Mouse (Mus musculus) regulatory T cell (primary cell): ENCODE results near the gene Med21.

Experiments
- in situ Hi-C: fragments of 300-600 bp; cut with MboI, MseI; formaldehyde crosslinking; loops from one replicate; pipeline ENCODE4 v1.15.1; 2025; ENCODE audit warnings: high pct_unique_total_duplicates

The Med21 gene

DNA sequence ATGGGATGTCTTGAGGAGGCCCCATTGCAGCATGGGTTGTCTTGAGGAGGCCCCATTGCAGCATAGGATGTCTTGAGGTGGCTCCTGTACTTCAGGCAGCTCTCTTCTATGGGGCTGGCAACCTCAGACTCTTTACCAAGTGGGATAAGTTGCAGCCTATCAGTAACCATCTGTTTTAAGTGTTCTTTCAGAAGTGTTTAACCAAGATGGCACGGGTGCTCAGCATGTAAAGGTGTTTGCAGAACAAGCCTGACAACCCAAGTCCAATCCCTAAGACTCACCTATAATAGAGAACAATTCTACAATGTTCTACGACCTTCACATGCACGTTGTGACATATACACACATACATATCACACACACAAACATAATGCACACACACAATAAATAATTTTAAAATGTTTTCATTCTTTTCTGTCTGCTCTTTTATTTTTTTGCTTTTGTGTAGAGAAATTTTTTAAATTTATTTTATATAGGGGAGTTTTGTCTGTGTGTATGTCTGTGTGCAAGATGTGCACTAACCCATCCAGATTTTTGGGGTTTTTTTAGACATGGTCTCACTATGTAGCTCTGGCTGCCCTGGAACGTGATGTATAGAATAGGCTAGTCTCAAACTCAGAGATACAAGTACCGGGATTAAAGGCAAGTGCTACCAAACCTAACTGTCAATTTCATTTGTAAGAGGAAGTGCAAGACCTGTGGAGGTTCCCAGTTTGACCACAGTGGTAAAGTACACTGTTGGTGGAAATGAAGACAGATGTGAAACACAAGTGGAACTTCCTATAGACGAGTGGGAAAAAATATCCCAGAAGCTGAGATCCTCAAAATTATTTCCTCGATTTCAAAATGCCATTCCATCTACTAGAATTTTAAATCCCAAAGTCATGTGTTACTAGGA is 2.0 kb upstream of the Med21 start:
- in situ Hi-C loops, result no loop called here

DNA sequence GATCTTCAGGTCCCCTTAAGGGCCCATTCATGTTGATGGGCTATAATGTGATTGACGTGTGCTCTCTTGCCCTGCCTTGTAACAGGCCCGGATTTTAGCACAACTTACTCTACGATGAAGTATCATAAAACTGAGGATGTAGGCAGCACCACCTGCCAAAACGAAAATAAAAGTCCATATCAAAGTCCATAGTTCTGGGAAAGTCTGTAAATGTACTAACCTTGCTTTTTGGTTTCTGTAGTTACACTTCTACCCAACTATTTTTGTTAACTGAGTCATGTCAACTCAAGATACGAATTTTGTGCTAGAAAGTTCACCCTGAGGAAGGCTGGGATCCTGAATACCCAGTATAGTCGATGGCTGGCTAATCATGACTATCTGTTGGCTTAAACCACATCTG is 1.4 kb upstream of the Med21 start:
- in situ Hi-C loops, result no loop called here

DNA sequence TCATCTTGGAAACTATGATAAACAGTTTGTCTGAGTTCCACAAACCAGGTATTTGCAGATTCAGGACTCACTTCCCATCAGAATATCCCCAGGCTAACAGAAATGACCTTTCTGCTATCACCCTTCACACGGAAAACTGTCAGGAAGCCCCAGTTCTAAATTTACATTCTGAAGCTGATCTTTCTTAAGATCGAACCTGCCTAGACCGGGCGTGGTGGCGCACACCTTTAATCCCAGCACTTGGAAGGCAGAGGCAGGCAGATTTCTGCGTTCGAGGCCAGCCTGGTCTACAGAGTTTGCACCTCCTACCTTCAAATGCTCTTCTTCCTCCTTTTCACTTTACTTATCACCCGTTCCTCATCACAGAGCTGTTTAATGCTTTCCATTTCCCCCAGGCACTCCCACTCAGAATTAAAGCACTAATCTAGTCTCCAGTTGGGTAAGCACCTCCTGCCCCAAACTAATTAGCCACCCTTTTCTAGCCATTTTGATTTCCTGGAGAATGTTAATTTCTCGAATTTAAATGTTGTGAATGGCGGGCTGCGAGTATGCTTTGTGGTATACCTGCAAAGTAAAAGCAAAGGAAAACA is 631 bp upstream of the Med21 start:
- in situ Hi-C loops, result no loop called here

DNA sequence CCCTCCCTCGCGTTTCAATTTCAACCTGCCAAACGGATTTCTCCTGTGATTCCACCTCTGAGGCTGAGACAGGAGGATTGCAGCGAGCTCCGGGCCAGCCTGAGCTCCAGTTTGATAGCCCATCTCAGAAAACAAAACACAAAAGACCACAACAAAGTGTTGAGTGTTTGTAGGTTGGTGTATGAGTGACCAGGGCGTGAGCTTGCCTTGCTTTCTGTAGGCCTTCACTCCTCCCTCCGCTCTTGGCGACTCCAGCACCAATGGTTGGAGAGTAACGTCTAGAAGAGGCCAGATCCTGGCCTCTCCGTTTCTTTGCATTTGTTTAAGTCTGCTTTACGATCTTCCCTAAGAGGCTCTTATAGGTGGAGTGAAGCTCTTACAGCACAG is 830 bp downstream of the Med21 start:
- in situ Hi-C loops, result no loop called here

DNA sequence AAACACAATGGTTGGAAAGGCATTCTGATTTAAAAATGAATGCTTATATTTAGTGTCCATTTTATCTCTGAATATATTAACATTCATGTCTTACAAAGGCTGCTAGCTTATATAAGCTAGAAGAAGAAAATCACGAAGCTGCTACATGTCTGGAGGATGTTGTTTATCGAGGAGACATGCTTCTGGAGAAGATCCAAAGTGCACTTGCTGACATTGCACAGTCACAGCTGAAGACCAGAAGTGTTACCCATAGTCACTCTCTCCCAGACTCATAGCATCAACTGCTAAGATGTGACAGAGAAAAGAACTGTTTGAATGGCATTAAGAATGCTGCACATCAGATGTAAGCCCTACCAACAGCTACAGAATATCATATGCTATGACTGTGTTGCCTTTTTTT is 7.7 kb downstream of the Med21 start:
- in situ Hi-C loops, result no loop called here

DNA sequence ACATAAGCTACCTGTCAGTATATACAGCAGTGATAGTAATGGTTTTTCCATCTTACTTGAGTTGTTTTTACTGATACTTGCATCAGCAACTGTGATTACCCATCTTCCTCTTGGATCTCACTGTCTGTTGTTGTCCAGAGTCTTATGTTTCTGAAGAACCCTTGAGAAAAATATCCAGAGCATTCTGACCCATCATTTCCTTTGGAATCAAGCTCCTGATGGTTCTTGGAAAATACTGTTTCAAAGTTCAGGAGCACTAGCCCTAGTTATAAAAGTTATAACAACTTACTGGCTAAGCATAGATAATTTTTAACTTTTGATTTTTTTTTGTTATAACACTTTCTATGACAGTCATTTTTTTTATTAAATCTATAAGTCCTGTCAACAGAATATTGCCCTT is 9.1 kb downstream of the Med21 start:
- in situ Hi-C loops, result no loop called here

DNA sequence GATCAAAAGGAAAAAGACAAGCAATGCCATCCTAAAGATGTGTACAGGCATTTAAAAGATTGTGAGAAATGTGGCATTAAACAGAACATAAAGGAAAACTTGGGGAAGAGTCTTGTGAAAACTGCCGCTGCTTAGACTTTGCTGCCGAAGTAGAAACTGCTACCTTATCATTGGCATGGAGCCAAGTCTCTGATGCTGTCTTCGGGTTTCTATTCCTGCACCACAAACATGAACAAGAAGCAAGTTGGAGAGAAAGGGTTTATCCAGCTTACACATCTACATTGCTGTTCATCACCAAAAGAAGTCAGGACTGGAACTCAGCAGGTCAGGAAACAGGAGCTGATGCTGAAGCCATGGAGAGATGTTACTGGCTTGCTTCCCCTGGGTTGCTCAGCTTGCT is 10.8 kb downstream of the Med21 start:
- in situ Hi-C loops, result no loop called here

DNA sequence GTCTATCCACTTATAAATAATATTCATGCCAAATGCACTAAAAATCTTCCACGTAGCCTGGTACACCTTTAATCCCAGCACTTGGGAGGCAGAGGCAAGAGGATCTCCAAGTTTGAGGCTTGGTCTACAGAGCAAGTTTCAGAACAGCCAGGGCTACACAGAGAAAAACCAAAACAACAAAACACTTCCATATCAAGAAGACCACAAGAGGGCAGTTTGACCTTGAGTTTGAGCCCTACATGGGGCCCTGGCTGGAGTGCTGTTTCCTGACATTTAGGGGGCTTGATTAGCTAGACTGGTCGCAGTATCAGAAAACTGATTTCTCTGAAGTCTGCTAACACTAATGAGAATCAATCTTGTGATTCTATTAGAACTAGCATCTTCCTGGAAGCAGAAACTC is 18.2 kb downstream of the Med21 start:
- in situ Hi-C loops, result no loop called here

DNA sequence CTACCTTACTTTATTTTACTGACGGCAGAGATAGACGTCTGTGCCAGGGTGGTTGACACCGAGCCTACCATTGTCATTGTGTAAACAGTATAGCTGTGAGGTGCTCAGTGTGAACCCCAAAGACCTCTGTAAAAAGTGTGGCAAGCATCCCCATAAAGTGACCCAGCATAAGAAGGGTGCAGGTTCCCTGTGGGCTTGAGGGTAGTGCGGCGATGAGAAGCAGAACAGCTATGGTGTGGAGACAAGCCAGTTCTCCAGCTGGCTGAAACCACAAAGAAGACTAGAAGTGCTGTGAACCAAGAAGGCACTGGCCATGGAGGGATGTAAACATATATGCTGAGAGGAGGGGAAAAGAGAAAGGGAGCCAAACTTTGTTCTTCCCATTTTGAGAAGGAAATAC is 19.3 kb downstream of the Med21 start:
- in situ Hi-C loops, result no loop called here

DNA sequence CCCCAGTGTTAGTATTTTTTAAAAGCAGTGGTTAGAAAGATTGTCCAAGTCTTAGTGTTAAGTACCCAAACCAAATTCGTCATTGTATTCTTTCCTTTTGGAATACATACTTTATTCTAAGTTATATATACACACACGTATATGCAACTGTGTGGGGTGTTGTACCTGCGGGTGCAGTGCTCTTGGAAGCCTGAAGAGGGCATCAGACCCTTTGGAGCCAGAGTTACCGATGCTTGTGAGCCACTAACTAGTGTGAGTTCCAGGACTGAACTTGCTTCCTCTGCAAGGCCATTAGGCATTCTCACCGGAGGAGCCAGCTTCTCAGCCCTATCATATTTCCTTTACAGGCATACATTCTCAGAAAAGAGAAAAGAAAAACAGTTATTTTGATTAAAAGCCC is 20.3 kb downstream of the Med21 start:
- in situ Hi-C loops, result no loop called here

DNA sequence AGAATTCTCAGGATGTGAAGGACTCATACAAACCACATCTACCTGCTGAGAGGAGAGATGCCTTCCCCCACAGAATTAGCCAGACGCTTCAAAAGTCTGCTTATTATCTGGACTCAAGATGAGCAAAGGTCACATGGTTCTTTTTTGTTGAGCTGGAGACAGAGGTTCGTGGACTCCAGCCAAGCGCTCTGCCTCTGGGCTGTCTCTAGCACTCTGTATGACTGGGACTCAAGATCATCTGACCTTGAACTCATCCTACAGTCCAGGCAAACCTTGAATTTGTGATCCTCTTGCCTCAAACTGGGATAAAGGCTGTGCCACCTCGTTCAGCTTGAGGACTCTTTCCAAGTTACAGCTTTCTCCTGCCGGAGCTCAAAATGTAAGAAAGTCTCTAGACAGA is 21.8 kb downstream of the Med21 start:
- in situ Hi-C loops, result no loop called here

DNA sequence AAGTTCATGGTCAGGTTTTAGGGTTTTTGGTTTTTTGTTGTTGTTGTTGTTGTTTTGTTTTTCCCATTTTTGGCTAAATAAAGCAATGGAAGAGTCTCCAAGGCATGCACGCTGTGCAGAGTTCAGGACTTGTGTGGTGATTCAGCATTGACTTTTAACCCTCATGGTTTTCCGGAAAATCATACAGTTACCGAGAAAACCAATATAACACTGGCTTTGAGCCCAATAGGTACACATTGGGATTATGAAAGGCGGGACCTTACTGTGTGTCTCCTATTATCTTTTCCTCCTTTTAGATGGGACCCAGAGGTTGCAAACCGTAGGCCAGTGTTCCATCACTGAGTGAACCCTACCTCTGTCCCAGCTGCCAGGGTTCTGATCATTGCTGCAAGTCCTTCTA is 22.6 kb downstream of the Med21 start:
- in situ Hi-C loops, result loop anchor here (5.0 kb wide), 1 partner anchor 92 kb away; no protein-coding TSS in a partner anchor

DNA sequence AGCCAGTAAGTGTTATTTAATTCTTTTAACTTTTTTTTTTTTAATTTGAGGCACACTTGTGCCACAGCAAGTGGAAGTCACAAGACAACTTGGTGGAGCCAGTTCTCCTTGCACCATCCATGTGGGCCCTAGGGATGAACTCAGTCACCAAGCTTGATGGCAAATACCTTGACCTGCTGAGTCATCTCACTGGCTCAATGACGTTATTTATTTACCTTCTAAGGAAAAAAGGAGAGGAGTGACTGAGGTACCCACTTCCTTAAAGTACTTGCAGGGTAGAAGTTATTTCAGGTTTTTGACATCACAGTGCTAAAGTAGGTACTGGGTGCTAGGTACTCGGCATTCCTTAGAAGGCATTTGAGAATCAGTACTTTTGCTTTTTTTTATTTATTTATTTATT is 23.1 kb downstream of the Med21 start:
- in situ Hi-C loops, result loop anchor here (5.0 kb wide), 1 partner anchor 92 kb away; no protein-coding TSS in a partner anchor

DNA sequence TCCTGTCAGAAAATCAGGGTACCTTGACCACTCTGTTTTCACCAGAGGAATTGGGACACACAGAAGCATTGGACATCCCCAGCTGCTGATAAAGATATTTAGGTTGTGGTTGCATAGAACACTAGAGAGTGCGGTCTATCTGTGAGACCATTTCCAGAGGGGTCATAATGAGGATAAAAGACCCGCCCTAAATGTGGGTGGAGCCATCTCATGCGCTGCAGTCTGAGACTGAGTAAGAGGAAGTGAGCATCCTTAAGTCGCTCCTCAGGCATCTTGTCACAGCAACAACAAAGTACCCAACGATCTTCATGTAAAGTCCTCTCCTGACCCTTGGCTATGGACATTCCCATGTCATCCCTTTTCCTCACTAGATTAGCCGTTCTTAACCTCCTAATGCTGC is 24.5 kb downstream of the Med21 start:
- in situ Hi-C loops, result loop anchor here (5.0 kb wide), 1 partner anchor 90 kb away; no protein-coding TSS in a partner anchor

DNA sequence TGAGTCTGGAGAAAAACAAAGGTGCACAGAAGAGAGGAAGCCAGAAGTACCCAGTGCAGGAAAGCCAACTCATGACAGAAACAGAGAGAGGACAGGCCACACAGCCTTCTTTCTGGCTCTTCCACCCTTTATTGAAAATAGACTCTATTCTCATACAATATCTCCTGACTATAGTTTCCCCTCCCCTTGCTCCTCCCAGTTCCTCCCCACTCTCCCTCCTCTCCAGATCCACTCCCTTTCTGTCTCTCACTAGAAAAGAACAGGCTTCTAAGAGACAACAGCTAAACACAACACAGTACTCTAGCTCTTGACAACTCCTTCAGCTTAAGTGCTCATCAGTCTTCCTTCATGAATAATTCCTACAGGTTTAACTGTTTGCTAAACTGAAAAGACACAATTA is 26.3 kb downstream of the Med21 start:
- in situ Hi-C loops, result loop anchor here (5.0 kb wide), 1 partner anchor 89 kb away; no protein-coding TSS in a partner anchor

DNA sequence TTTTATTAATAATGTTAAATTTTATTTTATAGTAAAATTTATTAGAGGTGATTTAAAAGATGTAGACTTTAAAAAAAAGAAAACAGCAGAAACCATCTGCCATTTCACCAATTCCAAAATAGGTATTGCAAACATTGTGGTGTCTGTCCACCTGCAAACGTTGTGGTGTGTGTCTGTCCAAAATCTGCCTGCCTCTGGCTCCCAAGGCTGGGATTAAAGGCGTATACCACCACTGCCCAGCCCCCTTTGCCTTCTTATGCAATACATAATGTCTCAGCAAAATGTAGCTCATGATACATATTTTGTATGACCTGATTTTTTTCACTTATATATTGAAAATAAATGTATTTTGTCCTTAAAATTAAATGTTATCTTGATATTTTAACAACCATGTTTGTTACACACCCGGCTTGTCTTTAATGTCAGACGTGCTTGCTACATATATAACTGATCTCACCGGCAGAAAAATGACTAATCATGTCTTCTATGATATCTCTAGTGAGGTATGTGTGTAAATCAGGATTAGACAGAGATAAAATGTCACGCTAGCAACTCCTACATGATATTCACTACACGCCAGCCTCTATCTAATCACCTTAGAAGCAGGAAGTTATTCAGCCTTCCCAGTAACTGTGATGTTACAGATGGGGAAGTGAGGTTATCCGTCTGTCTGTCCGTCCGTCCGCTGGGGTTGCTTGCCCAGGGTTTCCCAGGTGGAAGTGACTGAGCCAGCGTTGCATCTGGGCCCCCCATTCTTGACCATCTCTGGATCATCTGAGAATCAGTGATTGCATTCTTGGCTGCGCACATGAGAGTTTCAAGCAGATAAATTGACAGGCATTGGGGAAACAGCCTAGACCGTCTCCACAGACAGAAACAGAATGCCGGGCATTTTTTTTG is 28.9 kb downstream of the Med21 start:
- in situ Hi-C loops, result loop anchor here (10.0 kb wide), 1 partner anchor 54 kb away; the partner anchor contains the start of gene Stk38l

DNA sequence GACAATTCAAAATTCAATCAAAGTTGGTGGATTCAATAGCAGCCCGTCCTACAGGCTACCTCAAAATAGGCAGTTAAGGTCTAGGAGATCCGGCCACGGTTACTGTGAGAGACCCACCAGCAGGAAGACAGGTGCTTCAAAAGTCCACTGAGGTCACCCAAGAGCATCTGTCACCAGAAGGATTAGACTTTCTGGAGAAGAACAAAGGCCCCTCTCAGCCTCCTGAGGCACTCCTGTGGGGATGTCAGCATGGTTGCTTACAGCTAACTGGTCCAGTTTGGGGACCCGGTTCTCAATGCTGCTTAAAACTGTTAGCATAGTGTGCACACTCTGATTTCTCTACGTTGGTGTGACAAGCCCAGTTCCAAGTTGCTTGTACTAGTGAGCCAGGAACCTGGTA is 29.8 kb downstream of the Med21 start:
- in situ Hi-C loops, result loop anchor here (10.0 kb wide), 1 partner anchor 53 kb away; the partner anchor contains the start of gene Stk38l

DNA sequence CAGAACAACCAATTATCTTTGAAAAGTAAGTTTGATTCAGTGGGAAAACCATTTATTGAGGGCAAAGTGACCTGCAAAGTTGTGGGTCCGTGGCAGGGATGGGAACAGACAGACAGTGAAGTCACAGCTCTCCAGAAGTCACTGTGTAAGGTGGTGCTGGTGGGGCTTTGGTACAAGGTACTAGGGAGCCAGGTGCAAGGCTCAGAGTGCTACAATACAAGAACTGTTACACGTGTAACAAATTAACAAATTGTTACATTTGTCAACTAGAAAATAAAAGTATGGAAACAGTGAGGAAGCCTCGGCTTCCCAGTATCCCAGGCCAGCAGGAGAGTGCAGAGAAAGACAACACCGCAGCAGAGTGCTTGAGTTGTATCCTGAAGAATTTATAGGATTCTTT is 31.3 kb downstream of the Med21 start:
- in situ Hi-C loops, result loop anchor here (10.0 kb wide), 1 partner anchor 51 kb away; the partner anchor contains the start of gene Stk38l

DNA sequence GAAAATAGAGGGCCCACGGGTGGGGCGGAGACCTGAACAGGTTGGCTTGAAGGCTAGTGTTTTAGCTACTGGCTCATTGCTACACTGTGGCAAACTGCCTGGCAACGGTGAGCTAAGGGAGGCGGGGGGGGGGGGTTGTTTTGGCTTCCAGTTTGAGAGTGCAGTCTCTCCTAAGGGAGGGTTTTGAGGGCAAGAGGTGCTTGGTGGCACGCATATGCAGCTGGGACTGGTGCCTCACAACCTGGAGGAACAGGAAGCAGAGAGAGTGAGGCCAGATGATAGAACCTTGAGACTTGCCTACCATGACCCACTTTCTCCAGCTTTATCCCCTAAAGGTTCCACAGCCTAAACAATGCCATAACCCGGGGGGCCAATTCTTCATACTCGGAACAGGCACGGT is 32.1 kb downstream of the Med21 start:
- in situ Hi-C loops, result loop anchor here (10.0 kb wide), 1 partner anchor 50 kb away; the partner anchor contains the start of gene Stk38l

DNA sequence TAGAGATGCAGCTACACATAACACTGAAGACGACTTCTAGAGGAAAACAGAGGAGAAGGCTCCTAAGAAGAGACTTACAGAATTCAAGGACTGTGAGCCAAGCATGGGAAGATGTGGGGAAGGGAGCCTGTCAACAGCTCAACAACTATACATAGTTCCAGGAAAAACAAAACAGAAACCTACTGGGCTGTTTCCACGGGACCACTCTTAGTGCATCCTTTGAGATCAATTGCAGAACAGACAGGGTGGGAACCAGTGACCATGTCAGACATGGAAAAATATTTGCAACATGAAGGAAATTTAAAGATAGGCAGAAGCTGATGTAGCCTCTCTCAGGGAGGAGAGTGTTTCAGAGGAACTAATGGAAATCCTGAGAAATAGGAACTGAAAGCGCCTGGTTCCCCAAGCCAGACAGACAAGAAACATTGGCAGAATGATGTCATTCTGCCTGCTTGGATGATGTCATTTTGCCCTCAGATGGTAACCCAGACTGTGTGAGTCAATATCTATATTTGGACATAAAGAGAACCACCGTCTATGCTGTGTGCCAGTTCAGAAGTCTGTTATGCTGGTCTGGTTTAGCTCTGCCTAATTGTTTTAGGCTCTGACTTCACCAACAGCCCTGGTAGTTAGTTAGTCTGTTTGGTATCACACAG is 32.7 kb downstream of the Med21 start:
- in situ Hi-C loops, result loop anchor here (10.0 kb wide), 1 partner anchor 50 kb away; the partner anchor contains the start of gene Stk38l

DNA sequence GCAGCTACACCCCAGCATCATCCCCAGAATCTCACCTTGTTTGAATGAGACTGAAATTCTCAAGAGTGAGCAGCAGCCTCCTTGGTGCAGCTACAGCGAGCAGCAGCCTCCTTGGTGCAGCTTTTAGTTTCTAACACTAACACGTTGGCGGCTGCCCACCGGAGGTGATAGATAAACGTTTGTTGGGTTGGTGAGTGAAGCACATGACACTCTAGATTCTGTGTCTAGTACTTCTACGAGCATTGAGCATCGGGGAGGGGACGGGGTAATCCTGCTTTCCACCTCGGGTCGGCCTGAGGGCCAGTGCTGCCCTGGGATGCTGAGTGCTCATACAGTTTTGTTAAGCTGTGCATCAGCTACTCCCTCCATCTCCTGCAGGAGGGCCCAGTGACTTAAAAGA is 34.6 kb downstream of the Med21 start:
- in situ Hi-C loops, result loop anchor here (10.0 kb wide), 1 partner anchor 48 kb away; the partner anchor contains the start of gene Stk38l
